Mouse (Mus musculus) myocyte (in vitro differentiated cells): Measurements from ENCODE around the gene C1qtnf5. TPM values are rescaled to one million over a fixed set of nuclear protein-coding genes. Genes with fewer than 3 reads are reported as not detected.

ENCODE experiments used
- H3K27me3 ChIP-seq: one replicate; pipeline ENCODE4 v1.6.1; 2011; ENCODE audit not compliant: control insufficient read depth, insufficient read depth, insufficient read length
- H3K36me3 ChIP-seq: one replicate; pipeline ENCODE4 v1.6.1; 2011; ENCODE audit not compliant: control insufficient read depth, insufficient read depth
- H3K4me2 ChIP-seq: one replicate; pipeline ENCODE4 v1.6.1; 2011; ENCODE audit warnings: low read depth, control low read depth
- H3K4me3 ChIP-seq: one replicate; pipeline ENCODE4 v1.5.1; 2011; ENCODE audit warnings: mild to moderate bottlenecking, control low read depth, moderate library complexity
- H3K79me2 ChIP-seq: one replicate; pipeline ENCODE4 v1.6.1; 2011; ENCODE audit not compliant: control insufficient read depth, insufficient read depth
- H3ac ChIP-seq: one replicate; pipeline ENCODE4 v1.6.1; 2011; ENCODE audit not compliant: control insufficient read depth, insufficient read length
- CEBPB ChIP-seq: IDR thresholded peaks from 2 replicates; pipeline ENCODE4 v1.6.1; 2011; ENCODE audit warnings: mild to moderate bottlenecking, moderate library complexity; ENCODE audit not compliant: poor library complexity, insufficient read depth, severe bottlenecking
- E2F4 ChIP-seq: IDR thresholded peaks from one replicate; pipeline ENCODE4 v1.6.1; 2011; ENCODE audit warnings: mild to moderate bottlenecking, control low read depth, moderate library complexity; ENCODE audit not compliant: insufficient read depth
- MAX ChIP-seq: IDR thresholded peaks from one replicate; pipeline ENCODE4 v1.6.1; 2011; ENCODE audit warnings: low read depth, mild to moderate bottlenecking, control low read depth
- MYOD1 ChIP-seq, 3 experiments: IDR thresholded peaks; one replicate each; pipeline ENCODE4 v1.6.1; 2011; ENCODE audit warnings: control low read depth in 2 of 3, low read depth in 2 of 3, mild to moderate bottlenecking in 2 of 3, moderate library complexity in 1 of 3; ENCODE audit not compliant: insufficient read length in 2 of 3, control insufficient read depth in 1 of 3
- MYOG ChIP-seq, 3 experiments: IDR thresholded peaks; one replicate each; pipeline ENCODE4 v1.6.1; 2011; ENCODE audit warnings: control low read depth in 2 of 3, low read depth in 2 of 3, mild to moderate bottlenecking in 2 of 3; ENCODE audit not compliant: insufficient read length in 2 of 3, control insufficient read depth in 1 of 3, insufficient read depth in 1 of 3
- POLR2A ChIP-seq: IDR thresholded peaks from one replicate; pipeline ENCODE4 v1.6.1; 2011; ENCODE audit warnings: low read depth, mild to moderate bottlenecking, control low read depth, moderate library complexity; ENCODE audit not compliant: insufficient read length
- POLR2AphosphoS2 ChIP-seq: IDR thresholded peaks from one replicate; pipeline ENCODE4 v1.6.1; 2011; ENCODE audit warnings: low read depth, control low read depth; ENCODE audit not compliant: insufficient read length
- REST ChIP-seq: IDR thresholded peaks from one replicate; pipeline ENCODE4 v1.6.1; 2011; ENCODE audit warnings: mild to moderate bottlenecking, control low read depth, moderate library complexity; ENCODE audit not compliant: insufficient read depth, insufficient read length
- SRF ChIP-seq: IDR thresholded peaks from one replicate; pipeline ENCODE4 v1.6.1; 2011; ENCODE audit warnings: low read depth; ENCODE audit not compliant: control insufficient read depth, insufficient read length
- TCF12 ChIP-seq: IDR thresholded peaks from one replicate; pipeline ENCODE4 v1.6.1; 2011; ENCODE audit warnings: mild to moderate bottlenecking, control low read depth; ENCODE audit not compliant: poor library complexity, insufficient read depth, severe bottlenecking
- TCF3 ChIP-seq: IDR thresholded peaks from one replicate; pipeline ENCODE4 v1.6.1; 2011; ENCODE audit warnings: low read depth, control low read depth; ENCODE audit not compliant: insufficient read length
- USF1 ChIP-seq: IDR thresholded peaks from one replicate; pipeline ENCODE4 v1.6.1; 2011; ENCODE audit warnings: low read depth, mild to moderate bottlenecking, control low read depth, moderate library complexity
- polyA plus RNA-seq: library from polyadenylated mRNA; unstranded; fragments of >200 nt; fragmentation: generic; extraction: Trizol; gene quantifications from one replicate; pipeline ENCODE4 v1.2.1, GENCODE M21; 2012; ENCODE audit warnings: missing spikeins

Gene C1qtnf5
- polyA plus RNA-seq, 1 experiment, result 0.61 TPM

- peak overlapping the region; percentile 37 for H3ac ChIP-seq
- H3K27me3 ChIP-seq, result no peaks in the 10 kb centered on the region
- H3K4me2 ChIP-seq, result peak overlapping the region; percentile 95
- H3K79me2 ChIP-seq, result no peaks in the 10 kb centered on the region
- TF ChIP-seq MYOG (IDR thresholded peaks at IDR 0.05; ENCODE audit: control insufficient read depth in 1 of 3, insufficient read depth in 1 of 3, insufficient read length in 2 of 3, low read depth in 2 of 3), result peak in 1 of 3 experiments; percentile 33
- peak; percentile 95 for TF ChIP-seq POLR2AphosphoS2
- TF ChIP-seq TCF12, result no peak
- TF ChIP-seq CEBPB, result no peak
- TF ChIP-seq POLR2A, result peak; percentile 97
- peak in 1 of 3 experiments; percentile 32 for TF ChIP-seq MYOD1 (IDR thresholded peaks at IDR 0.05; ENCODE audit: control insufficient read depth in 1 of 3, insufficient read length in 2 of 3, low read depth in 2 of 3)
- no peaks in the 10 kb centered on the region for H3K36me3 ChIP-seq
- H3K4me3 ChIP-seq, result peak overlapping the region; percentile 29
Measured at GRCm38 (mm10) chr9:44084659-44085229, 22.3 kb upstream of the C1qtnf5 start.

GRCm38 (mm10) chr9:44085276-44085675 is 21.8 kb upstream of the C1qtnf5 start:
- H3K4me2 ChIP-seq, result peak overlapping the region; percentile 84
- H3K4me3 ChIP-seq, result peak overlapping the region; percentile 29
- no peaks in the 10 kb centered on the region for H3K36me3 ChIP-seq
- no peaks in the 10 kb centered on the region for H3K79me2 ChIP-seq
- H3K27me3 ChIP-seq, result no peaks in the 10 kb centered on the region
- TF ChIP-seq USF1 (no peak), POLR2A (no peak), REST (no peak)
- peak overlapping the region; percentile 37 for H3ac ChIP-seq

GRCm38 (mm10) chr9:44085741-44086665 is 21.0 kb upstream of the C1qtnf5 start:
- peak overlapping the region; percentile 37 for H3ac ChIP-seq
- no peaks in the 10 kb centered on the region for H3K36me3 ChIP-seq
- H3K79me2 ChIP-seq, result no peaks in the 10 kb centered on the region
- TF ChIP-seq TCF12, result no peak
- no peak for TF ChIP-seq POLR2A
- no peak for TF ChIP-seq MAX
- TF ChIP-seq POLR2AphosphoS2, result no peak
- no peak for TF ChIP-seq MYOG (IDR thresholded peaks at IDR 0.05; ENCODE audit: control insufficient read depth in 1 of 3, insufficient read depth in 1 of 3, insufficient read length in 2 of 3, low read depth in 2 of 3)
- TF ChIP-seq USF1, result no peak
- no peak for TF ChIP-seq REST
- TF ChIP-seq SRF, result no peak
- no peak for TF ChIP-seq E2F4
- no peak for TF ChIP-seq CEBPB
- no peak for TF ChIP-seq TCF3
- TF ChIP-seq MYOD1 (IDR thresholded peaks at IDR 0.05; ENCODE audit: control insufficient read depth in 1 of 3, insufficient read length in 2 of 3, low read depth in 2 of 3), result no peak
- H3K27me3 ChIP-seq, result no peaks in the 10 kb centered on the region
- peak overlapping the region; percentile 29 for H3K4me3 ChIP-seq
- peak overlapping the region; percentile 84 for H3K4me2 ChIP-seq

DNA sequence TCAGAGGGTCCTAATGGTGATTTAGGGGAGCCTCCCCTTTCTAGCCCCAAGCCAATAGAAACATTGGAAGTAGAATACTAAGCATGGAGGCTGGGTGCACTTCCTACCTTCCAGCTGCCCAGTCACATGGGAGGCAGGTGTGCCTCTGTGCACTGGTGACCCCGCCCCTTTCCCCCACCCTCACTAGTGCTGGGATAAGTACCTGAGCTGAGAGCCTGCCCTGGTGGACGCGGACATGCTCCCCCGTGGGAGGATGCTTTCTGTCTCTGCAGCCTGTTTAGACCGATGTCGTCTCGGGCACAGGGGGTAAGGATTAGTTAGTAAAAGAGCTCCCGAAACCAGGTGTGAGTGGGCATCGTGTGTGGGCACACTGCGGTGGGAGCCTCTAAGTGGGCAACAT is 20.1 kb upstream of the C1qtnf5 start:
- H3ac ChIP-seq, result no peak overlapping the region
- H3K27me3 ChIP-seq, result no peaks in the 10 kb centered on the region
- no peak overlapping the region for H3K4me3 ChIP-seq
- H3K36me3 ChIP-seq, result no peaks in the 10 kb centered on the region
- peak overlapping the region; percentile 84 for H3K4me2 ChIP-seq
- no peak for TF ChIP-seq POLR2AphosphoS2
- TF ChIP-seq MYOG (IDR thresholded peaks at IDR 0.05; ENCODE audit: control insufficient read depth in 1 of 3, insufficient read depth in 1 of 3, insufficient read length in 2 of 3, low read depth in 2 of 3), result no peak
- TF ChIP-seq MYOD1 (IDR thresholded peaks at IDR 0.05; ENCODE audit: control insufficient read depth in 1 of 3, insufficient read length in 2 of 3, low read depth in 2 of 3), result no peak
- TF ChIP-seq E2F4, result no peak
- no peak for TF ChIP-seq TCF3
- TF ChIP-seq MAX, result no peak
- no peak for TF ChIP-seq USF1
- no peak for TF ChIP-seq POLR2A
- TF ChIP-seq TCF12, result no peak
- TF ChIP-seq REST, result no peak
- TF ChIP-seq SRF, result no peak
- TF ChIP-seq CEBPB, result no peak
- no peaks in the 10 kb centered on the region for H3K79me2 ChIP-seq
